Mouse (Mus musculus) small intestine, adult 2 months (tissue): ENCODE measurements at regions not wholly inside any gene's neighbourhood (a gene's known extent, or its start where the extent isn't known, plus 50 kb on each side); places are given as distances from the start of the nearest gene placed in this dataset.

Source experiments
- CTCF ChIP-seq: fragments of 200-500 bp; IDR thresholded peaks from 2 replicates; pipeline ENCODE4 v1.5.1; 2012; ENCODE audit warnings: low read depth, mild to moderate bottlenecking, control low read depth, inconsistent platforms, low read length, moderate library complexity, mixed read lengths; ENCODE audit not compliant: insufficient replicate concordance, insufficient read length; ENCODE audit errors: extremely low read depth
- POLR2A ChIP-seq: fragments of 200-500 bp; IDR thresholded peaks from 2 replicates; pipeline ENCODE4 v1.6.1; 2012; ENCODE audit warnings: low read depth, mild to moderate bottlenecking, control low read depth, inconsistent platforms, low read length, moderate library complexity

GRCm38 (mm10) chr11:40972806-40973205 is 217.7 kb upstream of the Ccng1 start:
- TF ChIP-seq POLR2A, result no peak
- TF ChIP-seq CTCF, result no peak
